In the genomic region with DNA sequence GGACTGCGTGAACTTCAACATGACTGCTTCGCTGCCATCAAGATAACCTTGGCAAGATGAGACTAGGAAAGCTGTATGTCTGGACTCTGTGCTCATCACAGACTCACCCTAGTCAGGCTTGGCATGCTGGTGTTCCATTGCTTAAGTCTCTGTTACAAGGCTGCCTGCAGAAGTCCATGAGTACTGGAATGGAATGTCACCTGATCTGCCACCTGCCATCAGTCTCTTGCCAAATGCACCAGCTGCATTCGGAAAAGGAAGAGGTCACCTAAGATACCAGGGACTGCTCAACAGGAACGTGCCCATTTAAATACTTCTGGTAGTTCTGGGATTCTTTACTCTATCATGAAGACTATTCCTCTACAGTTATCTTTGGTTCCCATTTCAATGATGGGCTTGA, we compare ENCODE assay signal across 15 mouse cellular contexts. TPM values are rescaled to one million over a fixed set of nuclear protein-coding genes. Genes with fewer than 3 reads are reported as not detected.
"Had no signal": no experiment of that assay in that cellular context is flagged by ENCODE, and none has a peak within 500 bp of the region (broad histone marks: within the 10 kb centered on the region; RNA-seq: fewer than 3 reads in every experiment).

No protein-coding gene starts in this region.

- DNase-seq: kidney, adult 8-10 months; kidney, postnatal 10 days; kidney, postnatal 36 days; layer of hippocampus, adult 9-11 months; liver; liver, embryonic 13.5 days; lung, adult 2 months; lung, postnatal 14 days; lung, postnatal 4 days; retina, postnatal 1 day; thymus, adult 2 months; thymus, postnatal 14 days; thymus, postnatal 4 days had no signal

RNA-seq across cellular contexts. Expression of a gene that starts 39.9 kb away (rescaled TPM):
- total RNA-seq: megakaryocyte progenitor cell, adult 5-6 weeks; megakaryocyte-erythroid progenitor cell, adult 5-6 weeks had no signal
